Mouse (Mus musculus): Measurements from ENCODE around the gene Hoxa13.

DNA sequence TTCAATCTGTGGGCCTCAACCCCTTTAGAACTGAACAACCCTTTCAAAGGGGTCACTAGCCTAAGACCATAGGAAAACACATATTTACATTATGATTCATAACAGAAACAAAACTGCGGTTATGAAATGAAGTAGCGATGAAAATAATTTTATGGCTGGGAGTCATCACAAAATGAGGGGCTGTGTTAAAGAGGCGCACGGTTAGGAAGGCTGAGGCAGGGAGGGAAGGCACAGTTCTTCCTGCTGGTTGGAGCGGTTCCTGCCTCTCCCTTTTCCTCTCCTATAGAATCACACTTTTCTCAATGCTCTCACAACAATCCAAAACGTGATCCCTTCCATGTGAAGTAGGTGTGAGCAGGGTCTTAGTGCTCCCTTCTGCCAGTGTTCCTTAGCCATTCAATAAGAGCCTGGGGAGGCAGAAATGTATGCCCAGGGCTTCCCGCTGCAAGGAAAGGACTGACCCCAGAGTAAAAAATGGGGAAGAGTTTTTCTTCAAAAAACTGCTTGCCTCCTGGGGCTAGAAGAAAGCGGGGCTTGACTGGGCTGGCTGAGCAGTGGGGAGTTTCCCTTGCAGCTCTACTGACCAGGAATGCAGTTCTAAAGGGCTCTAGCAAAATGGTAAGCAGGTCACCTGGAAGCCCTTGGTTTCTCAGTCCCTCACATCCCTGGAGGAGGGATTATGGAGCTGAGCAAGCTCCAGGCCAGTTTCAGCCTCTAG is 15.0 kb upstream of the Hoxa13 start:
- TF ChIP-seq CEBPB (IDR thresholded peaks at IDR 0.05; ENCODE audit: low read depth), result no peak
- no peak for TF ChIP-seq USF1 (IDR thresholded peaks at IDR 0.05; ENCODE audit: low read depth)
- TF ChIP-seq CTCF (IDR thresholded peaks at IDR 0.05; ENCODE audit: control insufficient read depth, insufficient read depth, insufficient read length), result no peak
- peak; percentile 4 for TF ChIP-seq MYOD1 (IDR thresholded peaks at IDR 0.05; ENCODE audit: control insufficient read depth, insufficient read length, low read depth)
- TF ChIP-seq MAX (IDR thresholded peaks at IDR 0.05), result no peak
- TF ChIP-seq MYOG (IDR thresholded peaks at IDR 0.05; ENCODE audit: control insufficient read depth, extremely low read depth, insufficient read length), result no peak
